8 mouse cellular contexts compared by ENCODE assay signal in the genomic region with DNA sequence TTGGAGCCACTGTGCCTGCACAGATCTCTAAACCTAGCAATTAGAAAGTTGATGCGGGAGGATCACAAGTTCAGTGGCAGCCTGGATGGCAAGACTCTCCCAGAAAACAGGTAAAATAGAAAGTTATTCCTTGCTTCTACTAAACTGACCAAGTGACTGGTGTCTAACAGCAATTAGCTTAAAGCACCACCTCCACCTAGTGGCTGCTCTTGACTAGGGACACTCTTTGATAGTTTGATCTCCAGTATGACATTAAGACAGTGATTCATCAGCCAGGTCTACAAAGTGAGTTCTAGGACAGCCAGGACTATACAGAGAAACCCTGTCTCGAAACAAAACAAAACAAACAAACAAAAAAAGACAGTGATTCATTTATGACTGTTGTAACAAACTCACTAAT. TPM values are rescaled to one million over a fixed set of nuclear protein-coding genes. Genes with fewer than 3 reads are reported as not detected.
DNase-seq lines count a peak whose midpoint lies in the region; ATAC-seq and TF ChIP-seq lines count a peak whose summit lies in the region.

No protein-coding gene starts in this region.

- ATAC-seq in forebrain, embryonic 14.5 days: no peak
- no peak for ATAC-seq in forebrain, embryonic 12.5 days (ENCODE audit: low FRiP score)
- ATAC-seq in midbrain, postnatal 0 days (ENCODE audit: low FRiP score): no peak
- no peak for ATAC-seq in midbrain, embryonic 15.5 days (replicated peaks)
- peak; percentile 52; the same call in 1 of the 2 replicates for ATAC-seq in granulocyte monocyte progenitor cell, adult 5-6 weeks (replicated peaks; ENCODE audit: poor library complexity, severe bottlenecking)
- no peak for ATAC-seq in cerebellum, adult (ENCODE audit: insufficient number of reproducible peaks, low FRiP score, low TSS enrichment)

- H3K27me3 ChIP-seq in forebrain, embryonic 14.5 days (replicated peaks; ENCODE audit: control insufficient read depth, insufficient read depth, low read length): no peaks in the 10 kb centered on the region
- H3K27me3 ChIP-seq in forebrain, embryonic 12.5 days: peaks cover 10% of the 10 kb centered on the region; the same call in 1 of the 2 replicates
- H3K27me3 ChIP-seq in midbrain, postnatal 0 days (ENCODE audit: insufficient read depth, low read length): no peaks in the 10 kb centered on the region
- peaks cover 3% of the 10 kb centered on the region; the same call in 1 of the 2 replicates for H3K27me3 ChIP-seq in midbrain, embryonic 15.5 days (replicated peaks)

- H3K9me3 ChIP-seq in forebrain, embryonic 14.5 days (replicated peaks; ENCODE audit: control insufficient read depth, low read length): no peaks in the 10 kb centered on the region
- no peaks in the 10 kb centered on the region for H3K9me3 ChIP-seq in forebrain, embryonic 12.5 days
- no peaks in the 10 kb centered on the region for H3K9me3 ChIP-seq in midbrain, postnatal 0 days (ENCODE audit: low read length)
- H3K9me3 ChIP-seq in midbrain, embryonic 15.5 days: no peaks in the 10 kb centered on the region

- H3K9ac ChIP-seq in forebrain, embryonic 14.5 days (ENCODE audit: low read length): no peak overlapping the region
- no peak overlapping the region for H3K9ac ChIP-seq in forebrain, embryonic 12.5 days
- H3K9ac ChIP-seq in midbrain, postnatal 0 days (replicated peaks; ENCODE audit: low read length, poor library complexity, severe bottlenecking): no peak overlapping the region
- H3K9ac ChIP-seq in midbrain, embryonic 15.5 days: no peak overlapping the region

- H3K36me3 ChIP-seq in forebrain, embryonic 14.5 days (ENCODE audit: control insufficient read depth, insufficient read depth, low read length): no peaks in the 10 kb centered on the region
- H3K36me3 ChIP-seq in forebrain, embryonic 12.5 days (replicated peaks): no peaks in the 10 kb centered on the region
- H3K36me3 ChIP-seq in midbrain, postnatal 0 days (ENCODE audit: insufficient read depth, low read length): no peaks in the 10 kb centered on the region
- no peaks in the 10 kb centered on the region for H3K36me3 ChIP-seq in midbrain, embryonic 15.5 days (replicated peaks)

- no peak overlapping the region for H3K4me2 ChIP-seq in forebrain, embryonic 14.5 days (ENCODE audit: low read length)
- no peak overlapping the region for H3K4me2 ChIP-seq in forebrain, embryonic 12.5 days
- H3K4me2 ChIP-seq in midbrain, postnatal 0 days (ENCODE audit: low read depth, low read length, poor library complexity, severe bottlenecking): no peak overlapping the region
- no peak overlapping the region for H3K4me2 ChIP-seq in midbrain, embryonic 15.5 days

- peaks cover 2% of the 10 kb centered on the region for H3K4me1 ChIP-seq in forebrain, embryonic 14.5 days (ENCODE audit: control insufficient read depth, insufficient read depth, low read length)
- H3K4me1 ChIP-seq in forebrain, embryonic 12.5 days: peaks cover 2% of the 10 kb centered on the region
- H3K4me1 ChIP-seq in midbrain, postnatal 0 days (ENCODE audit: insufficient read depth, low read length): no peaks in the 10 kb centered on the region
- H3K4me1 ChIP-seq in midbrain, embryonic 15.5 days: peaks cover 3% of the 10 kb centered on the region

- no peak overlapping the region for H3K4me3 ChIP-seq in forebrain, embryonic 14.5 days (ENCODE audit: low read depth, low read length)
- H3K4me3 ChIP-seq in forebrain, embryonic 12.5 days (replicated peaks): no peak overlapping the region
- no peak overlapping the region for H3K4me3 ChIP-seq in midbrain, postnatal 0 days (ENCODE audit: low read depth, low read length)
- no peak overlapping the region for H3K4me3 ChIP-seq in midbrain, embryonic 15.5 days

- WGBS in forebrain, embryonic 14.5 days: 60% methylated on average over 2 of the region's 2 CpGs
- 64% methylated on average over 2 of the region's 2 CpGs for WGBS in forebrain, embryonic 12.5 days
- WGBS in midbrain, postnatal 0 days: 46% methylated on average over 2 of the region's 2 CpGs
- WGBS in midbrain, embryonic 15.5 days: 72% methylated on average over 2 of the region's 2 CpGs

- DNase-seq in forebrain, embryonic 14.5 days (ENCODE audit: low spot score): peak; percentile 16
- peak; percentile 65 for DNase-seq in midbrain, postnatal 0 days (ENCODE audit: low spot score)
- peak; percentile 13 for DNase-seq in naive thymus-derived CD4-positive, alpha-beta T cell, adult 2 months (ENCODE audit: low read depth)
- no peak for DNase-seq in ovary, adult 18-20 months (ENCODE audit: low spot score)

- H3K27ac ChIP-seq in forebrain, embryonic 14.5 days (ENCODE audit: low read depth, low read length): no peak overlapping the region
- no peak overlapping the region for H3K27ac ChIP-seq in forebrain, embryonic 12.5 days
- H3K27ac ChIP-seq in midbrain, postnatal 0 days (ENCODE audit: low read depth, low read length): no peak overlapping the region
- no peak overlapping the region for H3K27ac ChIP-seq in midbrain, embryonic 15.5 days

- TF ChIP-seq CTCF in midbrain, postnatal 0 days (IDR thresholded peaks at IDR 0.05): peak; percentile 76

RNA-seq across cellular contexts. Expression of a gene that starts 5.3 kb away (rescaled TPM):
- polyA plus RNA-seq in forebrain, embryonic 14.5 days (2014; fragmentation: Nextera tagmentation; extraction: Ambion mirVana): 155 and 177 TPM in 2 replicates
- polyA plus RNA-seq in forebrain, embryonic 12.5 days (2016; fragmentation: Nextera tagmentation; extraction: Ambion mirVana): 125 and 133 TPM in 2 replicates
- 81.4 and 86.1 TPM in 2 replicates for total RNA-seq in midbrain, postnatal 0 days (2014; rRNA removed)
- 169 and 174 TPM in 2 replicates for polyA plus RNA-seq in midbrain, postnatal 0 days (2015; fragmentation: Nextera tagmentation; extraction: Ambion mirVana)
- polyA plus RNA-seq in midbrain, embryonic 15.5 days (2015; fragmentation: Nextera tagmentation; extraction: Ambion mirVana): 147 and 148 TPM in 2 replicates
- total RNA-seq in granulocyte monocyte progenitor cell, adult 5-6 weeks (2014; fragmentation: Nextera tagmentation): 82.8 and 86.9 TPM in 2 replicates
- 105 and 108 TPM in 2 replicates for total RNA-seq in granulocyte monocyte progenitor cell, adult 5-6 weeks (2017)

RNA-seq across cellular contexts. Expression of a gene that starts 40.5 kb away (rescaled TPM):
- polyA plus RNA-seq in forebrain, embryonic 14.5 days (2014; fragmentation: Nextera tagmentation; extraction: Ambion mirVana): 0.16 and 0.25 TPM in 2 replicates
- not detected in 2 replicates for polyA plus RNA-seq in forebrain, embryonic 12.5 days (2016; fragmentation: Nextera tagmentation; extraction: Ambion mirVana)
- total RNA-seq in midbrain, postnatal 0 days (2014; rRNA removed): 0.28 TPM in 1 of 2 replicates, not detected in the other
- not detected in 2 replicates for polyA plus RNA-seq in midbrain, postnatal 0 days (2015; fragmentation: Nextera tagmentation; extraction: Ambion mirVana)
- not detected in 2 replicates for polyA plus RNA-seq in midbrain, embryonic 15.5 days (2015; fragmentation: Nextera tagmentation; extraction: Ambion mirVana)
- 1.9 TPM in 1 of 2 replicates, not detected in the other for total RNA-seq in granulocyte monocyte progenitor cell, adult 5-6 weeks (2014; fragmentation: Nextera tagmentation)
- 3.1 TPM in 1 of 2 replicates, not detected in the other for total RNA-seq in granulocyte monocyte progenitor cell, adult 5-6 weeks (2017)
